Mouse (Mus musculus): ENCODE results near the gene P2rx7.

GRCm38 (mm10) chr5:122708819-122709218, 65.1 kb downstream of the P2rx7 start:
- no peak for TF ChIP-seq ZNF384 (IDR thresholded peaks at IDR 0.05; ENCODE audit: low read depth, low read length)
- no peak for TF ChIP-seq MAFK (IDR thresholded peaks at IDR 0.05; ENCODE audit: insufficient read depth, low read depth, low read length)
- no peak for TF ChIP-seq CHD2 (IDR thresholded peaks at IDR 0.05; ENCODE audit: low read depth, low read length)
- no peak for TF ChIP-seq HCFC1 (IDR thresholded peaks at IDR 0.05; ENCODE audit: borderline replicate concordance, insufficient read depth, low read length)
- TF ChIP-seq ZC3H11A (IDR thresholded peaks at IDR 0.05; ENCODE audit: borderline replicate concordance, low read depth, low read length), result no peak
